Mouse (Mus musculus): Measurements from ENCODE around the gene Nrip2.

DNA sequence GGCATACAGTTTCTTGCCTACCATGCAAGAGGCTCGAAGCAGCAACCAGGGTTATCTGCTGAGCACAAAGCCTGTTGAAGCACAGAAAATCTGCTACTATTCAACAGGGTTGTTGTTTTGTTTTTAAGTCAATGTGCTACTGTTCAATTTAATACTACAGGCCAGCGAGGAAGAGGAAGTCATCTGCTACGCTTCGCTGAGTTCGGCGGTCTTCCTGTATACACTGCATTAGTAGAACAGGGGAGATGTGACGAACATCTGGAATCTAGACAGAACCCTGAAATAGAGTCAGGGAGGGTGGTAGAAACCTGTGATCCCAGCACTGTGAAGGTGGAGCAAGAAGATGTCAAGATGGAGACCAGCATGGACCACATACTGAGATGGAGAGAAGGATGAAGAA is 15.3 kb upstream of the Nrip2 start:
- TF ChIP-seq CTCF (IDR thresholded peaks at IDR 0.05; ENCODE audit: control insufficient read depth, insufficient read depth, low read length) (no peak), POLR2A (IDR thresholded peaks at IDR 0.05; ENCODE audit: borderline replicate concordance, control insufficient read depth, low read depth, low read length) (no peak)
